Comparison of ENCODE assay signal across 28 mouse cellular contexts in genomic region chr1:191196016-191196415, GRCm38 (mm10). TPM values are rescaled to one million over a fixed set of nuclear protein-coding genes. Genes with fewer than 3 reads are reported as not detected.
"Had no signal": no experiment of that assay in that cellular context is flagged by ENCODE, and none has a peak within 500 bp of the region (broad histone marks: within the 10 kb centered on the region; RNA-seq: fewer than 3 reads in every experiment).

No protein-coding gene starts in this region.

- H3K9me3 ChIP-seq: intestine, embryonic 15.5 days; liver, embryonic 13.5 days; midbrain, embryonic 13.5 days had no signal

- H3K27me3 ChIP-seq: intestine, embryonic 15.5 days had no signal

- ATAC-seq: intestine, embryonic 15.5 days; midbrain, embryonic 13.5 days had no signal

- DNase-seq: layer of hippocampus, postnatal 36 days; liver, embryonic 13.5 days; lung, adult 2 months; lung, postnatal 14 days; lung, postnatal 4 days; thymus, adult 18-20 months; thymus, postnatal 36 days had no signal

- H3K4me1 ChIP-seq: intestine, embryonic 15.5 days; midbrain, embryonic 13.5 days had no signal

- H3K4me2 ChIP-seq: intestine, embryonic 15.5 days; liver, embryonic 13.5 days; midbrain, embryonic 13.5 days had no signal

- H3K27ac ChIP-seq: intestine, embryonic 15.5 days; kidney, postnatal 0 days; left cerebral cortex, adult 2 months; liver, embryonic 13.5 days; midbrain, embryonic 13.5 days had no signal

- H3K9ac ChIP-seq: intestine, embryonic 15.5 days; liver, embryonic 13.5 days; midbrain, embryonic 13.5 days had no signal

- H3K4me3 ChIP-seq: intestine, embryonic 15.5 days; left cerebral cortex, adult 2 months; liver, embryonic 13.5 days; midbrain, embryonic 13.5 days had no signal

- H3K36me3 ChIP-seq: intestine, embryonic 15.5 days; liver, embryonic 13.5 days; midbrain, embryonic 13.5 days had no signal

RNA-seq across cellular contexts. Expression of gene Atf3, which starts 21.8 kb away (rescaled TPM):
- polyA plus RNA-seq: testis, adult 2 months had no signal

RNA-seq across cellular contexts. Expression of gene Fam71a, which starts 31.4 kb away (rescaled TPM):
- total RNA-seq: layer of hippocampus, adult 8-10 months; layer of hippocampus, postnatal 10 days; layer of hippocampus, postnatal 36 days; left cerebral cortex, adult 2 months; left cerebral cortex, postnatal 10 days; left cerebral cortex, postnatal 36 days; liver, adult 2 months; midbrain, postnatal 0 days had no signal
- polyA plus RNA-seq: intestine, embryonic 15.5 days; kidney, postnatal 0 days; limb, embryonic 11.5 days; limb, embryonic 14.5 days; liver, adult 2 months; liver, embryonic 13.5 days; liver, embryonic 16.5 days; lung, adult 2 months; lung, embryonic 16.5 days; midbrain, embryonic 13.5 days; midbrain, postnatal 0 days; neural tube, embryonic 11.5 days; neural tube, embryonic 14.5 days; small intestine, adult 2 months; spleen, adult 2 months; stomach, embryonic 16.5 days; urinary bladder, adult 2 months had no signal
